In the genomic region with DNA sequence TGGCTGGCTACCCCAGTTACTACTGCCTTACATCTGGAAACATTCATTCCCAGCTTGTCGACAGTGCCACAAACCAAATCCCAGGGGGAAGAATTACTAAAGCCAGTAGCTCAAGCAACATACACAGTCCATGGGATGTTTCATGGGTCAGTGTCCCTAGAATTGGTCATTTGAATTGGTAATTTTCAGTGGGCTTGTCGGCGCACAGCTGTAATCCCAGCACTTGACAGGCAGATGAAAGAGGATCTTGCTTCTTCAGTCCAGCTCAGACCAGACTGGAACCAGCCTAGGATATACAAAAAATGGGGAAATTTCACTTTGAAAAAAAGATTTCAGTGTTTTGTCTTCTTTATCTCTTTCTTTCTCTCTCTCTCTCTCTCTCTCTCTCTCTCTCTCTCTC, we compare ENCODE assay signal across 16 mouse cellular contexts. TPM values are rescaled to one million over a fixed set of nuclear protein-coding genes. Genes with fewer than 3 reads are reported as not detected.
"Had no signal": no experiment of that assay in that cellular context is flagged by ENCODE, and none has a peak within 500 bp of the region (broad histone marks: within the 10 kb centered on the region; RNA-seq: fewer than 3 reads in every experiment).

No protein-coding gene starts in this region.

- H3K27ac ChIP-seq: intestine, embryonic 15.5 days; left cerebral cortex, adult 2 months; liver, embryonic 14.5 days; stomach, postnatal 0 days had no signal

- H3K4me2 ChIP-seq: intestine, embryonic 15.5 days had no signal

- H3K27me3 ChIP-seq: intestine, embryonic 15.5 days had no signal

- H3K9ac ChIP-seq: intestine, embryonic 15.5 days; liver, embryonic 14.5 days had no signal

- DNase-seq: kidney, adult 18-20 months; kidney, postnatal 14 days; lung, adult 18-20 months; lung, postnatal 4 days; right cerebral cortex, adult 18-20 months; right cerebral cortex, postnatal 25 days; thymus, postnatal 4 days had no signal

- H3K4me3 ChIP-seq: intestine, embryonic 15.5 days; left cerebral cortex, adult 2 months had no signal

- ATAC-seq: intestine, embryonic 15.5 days had no signal

- H3K36me3 ChIP-seq: intestine, embryonic 15.5 days had no signal

- H3K9me3 ChIP-seq: intestine, embryonic 15.5 days had no signal

RNA-seq across cellular contexts. Expression of a gene that starts 38.8 kb away (rescaled TPM):
- polyA plus RNA-seq: intestine, embryonic 15.5 days; kidney, embryonic 14.5 days; large intestine, adult 2 months; liver, adult 2 months; liver, embryonic 14.5 days; neural tube, embryonic 14.5 days; small intestine, adult 2 months; stomach, postnatal 0 days had no signal
